Mouse (Mus musculus) cortical plate, adult 2 months (tissue): ENCODE results near the gene Ankub1. TPM values are rescaled to one million over a fixed set of nuclear protein-coding genes. Genes with fewer than 3 reads are reported as not detected.
A peak's percentile ranks its signal among the peaks of the same experiment; 100 is the strongest.

Experiments
- H3K27ac ChIP-seq: fragments of 200-500 bp; 2 replicates; pipeline ENCODE4 v1.5.1; 2012; ENCODE audit warnings: low read length, control low read depth, inconsistent platforms; ENCODE audit not compliant: insufficient read depth
- H3K4me1 ChIP-seq: fragments of 200-500 bp; 2 replicates; pipeline ENCODE4 v1.6.1; 2011; ENCODE audit warnings: low read length; ENCODE audit not compliant: control insufficient read depth, insufficient read depth
- H3K4me3 ChIP-seq: fragments of 200-500 bp; 2 replicates; pipeline ENCODE4 v1.5.1; 2011; ENCODE audit warnings: mild to moderate bottlenecking, low read length, control low read depth; ENCODE audit not compliant: insufficient read depth
- CTCF ChIP-seq: fragments of 200-500 bp; IDR thresholded peaks from 2 replicates; pipeline ENCODE4 v1.5.1; 2011; ENCODE audit warnings: mild to moderate bottlenecking, control low read depth, low read length; ENCODE audit not compliant: insufficient read depth; ENCODE audit errors: extremely low read depth
- POLR2A ChIP-seq: fragments of 200-500 bp; IDR thresholded peaks from 2 replicates; pipeline ENCODE4 v1.6.1; 2011; ENCODE audit warnings: mild to moderate bottlenecking, low read length, control low read depth; ENCODE audit not compliant: insufficient read depth; ENCODE audit errors: extremely low read depth
- polyA plus RNA-seq: library from polyadenylated mRNA; depleted of rRNA; stranded (reverse); fragments of >200 nt; gene quantifications from 2 replicates; pipeline ENCODE4 v1.2.3, GENCODE M21; 2012

The Ankub1 gene
- polyA plus RNA-seq, 1 experiment, result 2.9 TPM

- Histone ChIP-seq H3K4me1 (peaks cover 1% of the 10 kb centered on the region; the same call in 1 of the 2 replicates), H3K4me3 (peak within 1 kb of the TSS; percentile 98), H3K27ac (0 out of 2 replicates have a peak within 1 kb of the TSS, but pooled peaks have one; percentile 15)
- TF ChIP-seq POLR2A, result peak; percentile 70
- TF ChIP-seq CTCF, result no peak
Observed at GRCm38 (mm10) chr3:57651231-57651864, 41.3 kb downstream of the Ankub1 start, which contains the start of gene Commd2. TSS of gene Commd2 (minus strand) at chr3:57651715.

DNA sequence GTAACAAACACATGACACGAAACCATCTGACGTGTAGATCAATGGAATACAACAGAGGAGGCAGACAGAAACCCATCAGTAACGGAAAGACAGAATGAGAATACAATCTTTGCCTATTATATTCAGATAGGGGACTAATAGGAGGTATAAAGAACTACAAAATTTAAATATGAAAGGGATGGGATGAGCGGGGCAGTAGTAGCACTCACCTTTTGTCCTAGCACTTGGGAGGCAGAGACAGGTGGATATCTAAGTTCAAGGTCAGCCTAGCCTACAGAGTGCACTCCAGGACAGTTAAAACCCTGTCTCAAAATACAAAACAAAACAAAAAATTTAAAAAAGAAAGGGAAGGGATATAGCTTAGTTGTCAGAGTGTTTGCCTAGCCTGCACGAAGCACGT is 49.4 kb downstream of the Ankub1 start:
- Histone ChIP-seq H3K27ac (no peak overlapping the region), H3K4me3 (no peak overlapping the region)
- TF ChIP-seq POLR2A (no peak), CTCF (no peak)

GRCm38 (mm10) chr3:57637596-57637995 is 55.0 kb downstream of the Ankub1 start:
- TF ChIP-seq CTCF (no peak), POLR2A (no peak)
- Histone ChIP-seq H3K27ac (no peak overlapping the region), H3K4me3 (no peak overlapping the region), H3K4me1 (peaks cover 4% of the 10 kb centered on the region; the same call in 1 of the 2 replicates)

More for the DNA sequence above, 49.4 kb downstream of the Ankub1 start:
- H3K4me1 ChIP-seq, result no peaks in the 10 kb centered on the region

GRCm38 (mm10) chr3:57634763-57635487 is 57.7 kb downstream of the Ankub1 start:
- TF ChIP-seq POLR2A, result no peak
- no peak for TF ChIP-seq CTCF
- peak overlapping the region; percentile 65; the same call in 1 of the 2 replicates for H3K27ac ChIP-seq
- no peak overlapping the region for H3K4me3 ChIP-seq
- H3K4me1 ChIP-seq, result peaks cover 4% of the 10 kb centered on the region; the same call in 1 of the 2 replicates

DNA sequence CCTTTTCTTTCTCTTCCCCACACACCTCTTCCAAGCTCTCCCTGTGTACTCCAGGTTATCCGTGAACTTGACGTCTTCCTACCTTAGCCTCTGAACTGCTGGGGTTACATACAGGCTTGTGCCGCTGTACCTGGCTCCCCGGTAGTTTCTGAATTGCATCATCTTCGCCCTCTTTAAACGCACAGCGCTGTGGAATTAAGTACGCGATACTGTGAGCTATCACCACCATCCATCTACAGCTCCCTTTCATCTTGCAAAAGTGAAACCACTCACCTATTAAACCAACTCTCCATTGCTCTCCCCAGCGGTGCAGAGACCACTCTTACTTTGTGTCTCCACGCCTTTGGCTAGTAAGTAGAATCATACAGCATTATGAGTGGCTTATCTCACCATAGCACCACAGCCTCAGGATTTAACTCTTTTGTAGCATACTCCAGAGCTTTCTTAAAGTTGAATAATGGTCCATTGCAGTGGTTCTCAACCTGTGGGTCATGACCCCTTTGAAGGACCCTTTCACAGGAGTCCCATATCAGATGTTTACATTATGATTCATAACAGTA is 65.6 kb downstream of the Ankub1 start:
- TF ChIP-seq CTCF (no peak), POLR2A (no peak)
- Histone ChIP-seq H3K4me1 (no peaks in the 10 kb centered on the region), H3K27ac (no peak overlapping the region), H3K4me3 (no peak overlapping the region)

- TF ChIP-seq CTCF, result peak; percentile 69
- TF ChIP-seq POLR2A, result no peak
- Histone ChIP-seq H3K4me1 (no peaks in the 10 kb centered on the region), H3K27ac (no peak overlapping the region), H3K4me3 (peak overlapping the region; percentile 21)
Observed at GRCm38 (mm10) chr3:57625275-57625997, 67.2 kb downstream of the Ankub1 start.

DNA sequence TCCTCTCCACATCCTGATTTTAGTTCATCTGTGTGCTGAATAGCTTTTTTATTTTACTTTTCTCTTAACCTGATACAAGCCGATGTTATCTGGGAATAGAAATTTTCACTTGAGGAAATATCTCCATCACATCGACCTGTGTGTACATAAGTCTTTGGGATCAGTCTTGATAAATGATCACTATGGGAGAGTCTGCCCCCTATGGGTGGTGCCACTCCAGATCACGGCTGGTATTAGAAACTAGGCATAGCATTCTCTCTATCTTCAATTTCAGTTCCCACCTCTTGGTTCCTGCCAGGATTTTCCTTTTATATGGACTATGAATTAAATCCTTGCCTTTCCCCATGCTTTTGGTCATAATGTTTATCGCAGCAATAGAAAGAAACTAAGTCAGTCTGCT is 72.9 kb downstream of the Ankub1 start:
- Histone ChIP-seq H3K27ac (no peak overlapping the region), H3K4me1 (no peaks in the 10 kb centered on the region), H3K4me3 (no peak overlapping the region)
- TF ChIP-seq CTCF (peak; percentile 28; the same call in 1 of the 2 replicates), POLR2A (no peak)

GRCm38 (mm10) chr3:57615652-57616051 is 76.9 kb downstream of the Ankub1 start:
- no peaks in the 10 kb centered on the region for H3K4me1 ChIP-seq

GRCm38 (mm10) chr3:57612430-57612997 is 80.1 kb downstream of the Ankub1 start:
- TF ChIP-seq POLR2A (no peak), CTCF (no peak)
- H3K27ac ChIP-seq, result no peak overlapping the region
- H3K4me1 ChIP-seq, result no peaks in the 10 kb centered on the region
- no peak overlapping the region for H3K4me3 ChIP-seq

More at GRCm38 (mm10) chr3:57615652-57616051, 76.9 kb downstream of the Ankub1 start:
- Histone ChIP-seq H3K27ac (no peak overlapping the region), H3K4me3 (no peak overlapping the region)
- no peak for TF ChIP-seq POLR2A
- no peak for TF ChIP-seq CTCF
